Mouse (Mus musculus) layer of hippocampus, adult 2 months (tissue): Measurements from ENCODE around the gene 4930578G10Rik. TPM values are rescaled to one million over a fixed set of nuclear protein-coding genes. Genes with fewer than 3 reads are reported as not detected.

Experiments used
- DNase-seq, 2 experiments: peaks; one replicate each; pipeline ENCODE4 v3.0.0; 2022; ENCODE audit warnings: low spot score in 2 of 2
- H3K27ac ChIP-seq: fragments of 200-600 bp; 2 replicates; pipeline ENCODE4 v1.8.1; 2022
- H3K4me3 ChIP-seq: fragments of 200-600 bp; 2 replicates; pipeline ENCODE4 v1.8.1; 2022; ENCODE audit warnings: mild to moderate bottlenecking
- CTCF ChIP-seq: fragments of 200-600 bp; conservative IDR thresholded peaks from 2 replicates; pipeline ENCODE4 v1.8.1; 2022; ENCODE audit warnings: antibody characterized with exemption, mild to moderate bottlenecking, moderate library complexity
- total RNA-seq, 2 experiments: library from RNA; stranded (reverse); gene quantifications; 2 replicates each; pipeline ENCODE4 v1.2.3; 2021

Gene 4930578G10Rik
- total RNA-seq, 2 experiments from 2014 or later, result 0.83 to 3.2 TPM

- H3K27ac ChIP-seq, result no peak overlapping the region
- H3K4me3 ChIP-seq, result no peak overlapping the region
- peak; percentile 84 for TF ChIP-seq CTCF
- DNase-seq, result peak; percentile 64 to 74
Measured at GRCm38 (mm10) chr4:42876586-42877291, 141.4 kb downstream of the 4930578G10Rik start.

GRCm38 (mm10) chr4:42877657-42878056 is 142.3 kb downstream of the 4930578G10Rik start:
- DNase-seq, result no peak
- no peak for TF ChIP-seq CTCF
- no peak overlapping the region for H3K4me3 ChIP-seq
- no peak overlapping the region for H3K27ac ChIP-seq

GRCm38 (mm10) chr4:42879829-42880676 is 144.7 kb downstream of the 4930578G10Rik start:
- H3K4me3 ChIP-seq, result no peak overlapping the region
- TF ChIP-seq CTCF, result peak; percentile 11; the same call in 1 of the 2 replicates
- DNase-seq, result no peak
- H3K27ac ChIP-seq, result no peak overlapping the region

GRCm38 (mm10) chr4:42880677-42880948 is 145.3 kb downstream of the 4930578G10Rik start:
- Histone ChIP-seq H3K4me3 (no peak overlapping the region), H3K27ac (no peak overlapping the region)
- TF ChIP-seq CTCF, result no peak
- no peak for DNase-seq

- no peak for DNase-seq
- no peak overlapping the region for H3K27ac ChIP-seq
Measured at GRCm38 (mm10) chr4:42886926-42887325, 151.6 kb downstream of the 4930578G10Rik start.

GRCm38 (mm10) chr4:42888806-42889205 is 153.5 kb downstream of the 4930578G10Rik start:
- TF ChIP-seq CTCF, result no peak
- H3K27ac ChIP-seq, result no peak overlapping the region
- no peak overlapping the region for H3K4me3 ChIP-seq
- no peak for DNase-seq

More at GRCm38 (mm10) chr4:42886926-42887325, 151.6 kb downstream of the 4930578G10Rik start:
- H3K4me3 ChIP-seq, result no peak overlapping the region
- no peak for TF ChIP-seq CTCF

GRCm38 (mm10) chr4:42891176-42891575 is 155.8 kb downstream of the 4930578G10Rik start:
- no peak overlapping the region for H3K4me3 ChIP-seq
- no peak overlapping the region for H3K27ac ChIP-seq
- DNase-seq, result no peak
- no peak for TF ChIP-seq CTCF

GRCm38 (mm10) chr4:42895118-42895517 is 159.8 kb downstream of the 4930578G10Rik start:
- no peak for TF ChIP-seq CTCF
- Histone ChIP-seq H3K4me3 (no peak overlapping the region), H3K27ac (no peak overlapping the region)
- DNase-seq, result no peak

Other genes starting within 250 kb of the 4930578G10Rik start
- not detected for gene Fam205a2, start 207.4 kb upstream of the 4930578G10Rik start, total RNA-seq
- not detected for gene Gm10591, start 123.3 kb upstream of the 4930578G10Rik start, total RNA-seq
- 10 to 100 TPM; 12.6 to 13.2 TPM for gene Gm2564, start 105.8 kb upstream of the 4930578G10Rik start, total RNA-seq
- not detected for gene Ccl27b, start 80.3 kb upstream of the 4930578G10Rik start, total RNA-seq
- under 1 TPM in 1 of 2 experiments, not detected in 1; 0.37 TPM for gene Il11ra2, start 73.7 kb upstream of the 4930578G10Rik start, total RNA-seq
- gene Ccl19, start 21.0 kb downstream of the 4930578G10Rik start, total RNA-seq, result 1 to 10 TPM in 1 of 2 experiments, not detected in 1; 1.1 TPM
- under 1 TPM in 1 of 2 experiments, not detected in 1; 0.49 TPM for gene Ccl21a, start 38.4 kb downstream of the 4930578G10Rik start, total RNA-seq
- not detected for gene Fam205a1, start 118.3 kb downstream of the 4930578G10Rik start, total RNA-seq
- gene Gm12394, start 121.2 kb downstream of the 4930578G10Rik start, total RNA-seq, result 1 to 10 TPM in 1 of 2 experiments, under 1 TPM in 1; 0.90 to 1.0 TPM
- gene Fam205c, start 138.7 kb downstream of the 4930578G10Rik start, total RNA-seq, result under 1 TPM; 0.42 to 0.51 TPM
- 100 to 1,000 TPM; 154 to 155 TPM for gene Phf24, start 181.1 kb downstream of the 4930578G10Rik start, total RNA-seq
- 100 to 1,000 TPM; 187 to 211 TPM for gene Dnajb5, start 214.3 kb downstream of the 4930578G10Rik start, total RNA-seq
- gene 1700022I11Rik, start 234.1 kb downstream of the 4930578G10Rik start, total RNA-seq, result not detected